Mouse (Mus musculus): ENCODE data around the gene Rnaseh2a.

DNA sequence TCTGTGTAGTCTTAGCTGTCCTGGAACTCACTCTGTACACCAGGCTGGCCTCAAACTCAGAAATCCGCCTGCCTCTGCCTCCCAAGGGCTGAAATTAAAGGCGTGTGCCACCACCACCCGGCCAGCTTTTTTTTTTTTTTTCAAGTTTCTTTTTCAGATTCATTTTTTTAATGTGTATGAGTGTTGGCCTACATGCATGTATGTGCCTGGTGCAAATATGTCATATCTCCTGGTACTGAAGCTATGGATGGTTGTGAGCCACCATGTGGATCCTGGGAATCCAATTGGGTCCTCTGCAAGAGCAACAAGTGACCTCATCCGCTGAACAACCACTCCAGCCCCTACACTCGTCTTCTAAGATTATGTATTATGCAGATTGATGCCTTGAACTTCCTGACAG lies 17.8 kb upstream of the Rnaseh2a start:
- no peak for TF ChIP-seq CHD2 (IDR thresholded peaks at IDR 0.05; ENCODE audit: low read depth, low read length)
- TF ChIP-seq MAFK (IDR thresholded peaks at IDR 0.05; ENCODE audit: insufficient read depth, low read depth, low read length) = no peak

Data from ES-E14 (cell line).